In genomic region chr19:56202481-56203130, GRCm38 (mm10) we compare ENCODE assay signal across 12 mouse cellular contexts.
A peak's percentile ranks its signal among the peaks of the same experiment; 100 is the strongest.
DNase-seq lines count a peak whose midpoint lies in the region.
"Had no signal": no experiment of that assay in that cellular context is flagged by ENCODE, and none has a peak within 500 bp of the region (broad histone marks: within the 10 kb centered on the region; RNA-seq: fewer than 3 reads in every experiment).

No protein-coding gene starts in this region.

- H3K9me3 ChIP-seq in limb, embryonic 10.5 days (replicated peaks) = no peaks in the 10 kb centered on the region
- no peaks in the 10 kb centered on the region for H3K9me3 ChIP-seq in embryonic facial prominence, embryonic 10.5 days
- H3K9me3 ChIP-seq: embryonic facial prominence, embryonic 15.5 days; forebrain, embryonic 15.5 days; heart, embryonic 13.5 days; midbrain, embryonic 10.5 days had no signal

- peak; percentile 37 for DNase-seq in adrenal gland, adult 2 months
- DNase-seq in adrenal gland, postnatal 4 days (ENCODE audit: low spot score in 2 of 2) = no peak
- DNase-seq in MN1 (ENCODE audit: low spot score) = peak; percentile 52
- peak; percentile 48 for DNase-seq in adrenal gland, postnatal 14 days
- no peak for DNase-seq in limb, embryonic 10.5 days (ENCODE audit: low spot score)
- no peak for DNase-seq in retina, postnatal 1 day
- no peak for DNase-seq in embryonic facial prominence, embryonic 10.5 days (ENCODE audit: low spot score)
- DNase-seq: cerebellum, adult 8-10 months had no signal

- H3K4me1 ChIP-seq in limb, embryonic 10.5 days = peaks cover 65% of the 10 kb centered on the region
- H3K4me1 ChIP-seq in embryonic facial prominence, embryonic 10.5 days = peaks cover 42% of the 10 kb centered on the region
- H3K4me1 ChIP-seq: embryonic facial prominence, embryonic 15.5 days; forebrain, embryonic 15.5 days had no signal

- no peak overlapping the region for H3K4me3 ChIP-seq in limb, embryonic 10.5 days
- H3K4me3 ChIP-seq in embryonic facial prominence, embryonic 10.5 days = no peak overlapping the region
- H3K4me3 ChIP-seq: embryonic facial prominence, embryonic 15.5 days; forebrain, embryonic 15.5 days; heart, embryonic 13.5 days; midbrain, embryonic 10.5 days had no signal

- H3K27ac ChIP-seq in limb, embryonic 10.5 days = peak overlapping the region; percentile 16; the same call in 1 of the 2 replicates
- no peak overlapping the region for H3K27ac ChIP-seq in embryonic facial prominence, embryonic 10.5 days (replicated peaks)
- H3K27ac ChIP-seq: embryonic facial prominence, embryonic 15.5 days; forebrain, embryonic 15.5 days; heart, embryonic 13.5 days had no signal

- peaks cover 14% of the 10 kb centered on the region; the same call in 1 of the 2 replicates for H3K27me3 ChIP-seq in limb, embryonic 10.5 days (ENCODE audit: low read depth, poor library complexity, severe bottlenecking)
- H3K27me3 ChIP-seq in embryonic facial prominence, embryonic 10.5 days (replicated peaks; ENCODE audit: low read depth, poor library complexity, severe bottlenecking) = peaks cover 22% of the 10 kb centered on the region
- H3K27me3 ChIP-seq: embryonic facial prominence, embryonic 15.5 days; heart, embryonic 13.5 days had no signal

- 66% methylated on average over 9 of the region's 9 CpGs for WGBS in limb, embryonic 10.5 days
- 74% methylated on average over 9 of the region's 9 CpGs for WGBS in embryonic facial prominence, embryonic 10.5 days

- H3K36me3 ChIP-seq in limb, embryonic 10.5 days = no peaks in the 10 kb centered on the region
- H3K36me3 ChIP-seq in embryonic facial prominence, embryonic 10.5 days (replicated peaks) = no peaks in the 10 kb centered on the region
- H3K36me3 ChIP-seq: embryonic facial prominence, embryonic 15.5 days; forebrain, embryonic 15.5 days; heart, embryonic 13.5 days; midbrain, embryonic 10.5 days had no signal

Comparison
In these comparisons a context has a peak if more than half of its experiments do, and no peak if none do; other contexts are left out.
1. DNase-seq: peak in adrenal gland, adult 2 months (single experiment), MN1 (single experiment) and adrenal gland, postnatal 14 days (single experiment); none in adrenal gland, postnatal 4 days (0 of 2), limb, embryonic 10.5 days (single experiment), retina, postnatal 1 day (single experiment) and embryonic facial prominence, embryonic 10.5 days (single experiment).